Mouse (Mus musculus) heart, postnatal 25 days (tissue): ENCODE data around the gene Pard3b. TPM values are rescaled to one million over a fixed set of nuclear protein-coding genes. Genes with fewer than 3 reads are reported as not detected.

Experiments
- DNase-seq: peaks from one replicate; pipeline ENCODE4 v3.0.0; 2022; ENCODE audit warnings: low spot score
- intact Hi-C: fragments of 180-260 bp; cut with DNase I; formaldehyde crosslinking; loops from one replicate; pipeline ENCODE4 v1.15.1; 2025
- total RNA-seq, 2 experiments: library from RNA; stranded (reverse); gene quantifications; 2 replicates each; pipeline ENCODE4 v1.2.3; 2021

Gene Pard3b
- total RNA-seq, 2 experiments from 2014 or later = 11.5 to 12.4 TPM

- DNase-seq = no peak
- intact Hi-C loops = no loop called here
Measured at GRCm38 (mm10) chr1:62048592-62048991, 410.0 kb downstream of the Pard3b start.

- intact Hi-C loops = no loop called here
- no peak for DNase-seq
Measured at GRCm38 (mm10) chr1:62051186-62051825, 412.7 kb downstream of the Pard3b start.

GRCm38 (mm10) chr1:62053167-62053638 lies 414.6 kb downstream of the Pard3b start:
- no peak for DNase-seq
- intact Hi-C loops = no loop called here

GRCm38 (mm10) chr1:62055280-62055679 lies 416.7 kb downstream of the Pard3b start:
- intact Hi-C loops = no loop called here
- DNase-seq = no peak

- DNase-seq = no peak
- intact Hi-C loops = no loop called here
Measured at GRCm38 (mm10) chr1:62070617-62071016, 432.0 kb downstream of the Pard3b start.

GRCm38 (mm10) chr1:62071139-62071538 lies 432.5 kb downstream of the Pard3b start:
- intact Hi-C loops = no loop called here
- no peak for DNase-seq

- intact Hi-C loops = no loop called here
- DNase-seq = no peak
Measured at GRCm38 (mm10) chr1:62076171-62076570, 437.5 kb downstream of the Pard3b start.

- DNase-seq = no peak
- intact Hi-C loops = no loop called here
Measured at GRCm38 (mm10) chr1:62081129-62081528, 442.5 kb downstream of the Pard3b start.

- no peak for DNase-seq
- intact Hi-C loops = no loop called here
Measured at GRCm38 (mm10) chr1:62085995-62086394, 447.4 kb downstream of the Pard3b start.

GRCm38 (mm10) chr1:62087464-62087863 lies 448.8 kb downstream of the Pard3b start:
- intact Hi-C loops = no loop called here
- DNase-seq = no peak

- DNase-seq = no peak
- intact Hi-C loops = no loop called here
Measured at GRCm38 (mm10) chr1:62094885-62095284, 456.3 kb downstream of the Pard3b start.

- no peak for DNase-seq
- intact Hi-C loops = no loop called here
Measured at GRCm38 (mm10) chr1:62122426-62122825, 483.8 kb downstream of the Pard3b start.

- intact Hi-C loops = no loop called here
- DNase-seq = no peak
Measured at GRCm38 (mm10) chr1:62129186-62129585, 490.6 kb downstream of the Pard3b start.

- no peak for DNase-seq
- intact Hi-C loops = no loop called here
Measured at GRCm38 (mm10) chr1:62148134-62148533, 509.5 kb downstream of the Pard3b start.

- intact Hi-C loops = no loop called here
Measured at GRCm38 (mm10) chr1:62148786-62149185, 510.2 kb downstream of the Pard3b start.

GRCm38 (mm10) chr1:62155970-62156369 lies 517.3 kb downstream of the Pard3b start:
- no peak for DNase-seq
- intact Hi-C loops = no loop called here

More at GRCm38 (mm10) chr1:62148786-62149185, 510.2 kb downstream of the Pard3b start:
- DNase-seq = no peak

GRCm38 (mm10) chr1:62159592-62159991 lies 521.0 kb downstream of the Pard3b start:
- DNase-seq = no peak
- intact Hi-C loops = no loop called here

GRCm38 (mm10) chr1:62175013-62175640 lies 536.5 kb downstream of the Pard3b start:
- DNase-seq = no peak
- intact Hi-C loops = loop anchor here (10.0 kb wide), 1 partner anchor 530 kb away; the partner anchor contains the start of gene Nrp2

GRCm38 (mm10) chr1:62181638-62182037 lies 543.0 kb downstream of the Pard3b start:
- intact Hi-C loops = no loop called here
- DNase-seq = no peak

- intact Hi-C loops = no loop called here
- DNase-seq = no peak
Measured at GRCm38 (mm10) chr1:62182634-62183033, 544.0 kb downstream of the Pard3b start.

- intact Hi-C loops = no loop called here
- no peak for DNase-seq
Measured at GRCm38 (mm10) chr1:62190786-62191185, 552.2 kb downstream of the Pard3b start.

GRCm38 (mm10) chr1:62197515-62197914 lies 558.9 kb downstream of the Pard3b start:
- no peak for DNase-seq
- intact Hi-C loops = no loop called here
